Mouse (Mus musculus): ENCODE data around the gene Slc5a2. TPM values are rescaled to one million over a fixed set of nuclear protein-coding genes. Genes with fewer than 3 reads are reported as not detected.

The Slc5a2 gene
- polyA plus RNA-seq, 1 experiment from 2014 or later, result 0.63 TPM

GRCm38 (mm10) chr7:128246496-128247391, 18.7 kb upstream of the Slc5a2 start, which contains the start of gene Tgfb1i1:
Gene Tgfb1i1, plus strand, starts transcription at chr7:128246812.
- Histone ChIP-seq H3K9me3 (ENCODE audit: control insufficient read depth, low read length) (no peaks in the 10 kb centered on the region), H3K27ac (replicated peaks) (peak within 1 kb of the TSS; percentile 93), H3K27me3 (ENCODE audit: control insufficient read depth, insufficient read depth, low read length) (no peaks in the 10 kb centered on the region), H3K4me2 (replicated peaks; ENCODE audit: low read depth) (peak within 1 kb of the TSS; percentile 73), H3K4me1 (replicated peaks; ENCODE audit: control insufficient read depth, insufficient read depth) (peaks cover 6% of the 10 kb centered on the region; the same call in 1 of the 2 replicates), H3K9ac (ENCODE audit: low read length) (peak within 1 kb of the TSS; percentile 85), H3K4me3 (ENCODE audit: low read depth, low read length) (peak within 1 kb of the TSS; percentile 64), H3K36me3 (ENCODE audit: control insufficient read depth, insufficient read depth, low read length) (peaks cover 19% of the 10 kb centered on the region; the same call in 1 of the 2 replicates)
- ATAC-seq (ENCODE audit: low FRiP score, low TSS enrichment) (peak; percentile 85), DNase-seq (ENCODE audit: low spot score) (peak; percentile 75)
- 2% methylated on average over 24 of the region's 30 CpGs for WGBS
- TF ChIP-seq EP300 (optimal IDR thresholded peaks at IDR 0.05), result no peak
- no peak for TF ChIP-seq CTCF (IDR thresholded peaks at IDR 0.05; ENCODE audit: low read depth)

DNA sequence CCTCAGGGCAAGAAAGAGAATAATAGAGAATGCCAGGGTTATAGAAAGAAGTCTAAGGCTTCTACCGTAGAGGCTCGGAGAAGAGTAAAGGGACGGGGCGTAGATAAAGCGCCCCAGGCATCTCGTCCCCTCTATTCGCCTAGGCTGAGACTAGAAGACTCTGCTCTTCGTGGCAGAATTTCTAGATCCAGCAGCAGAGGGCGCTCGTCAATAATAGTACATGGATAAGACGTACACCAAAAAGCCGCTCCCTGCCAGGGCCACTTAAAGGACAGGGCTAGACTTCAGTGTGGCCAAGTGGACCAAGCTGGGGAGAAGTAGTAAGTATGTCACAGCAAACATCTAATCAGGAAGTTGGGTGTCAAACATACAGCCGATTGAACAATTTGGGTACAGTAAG, 18.0 kb upstream of the Slc5a2 start:
- Histone ChIP-seq H3K27ac (replicated peaks) (peak overlapping the region; percentile 93), H3K4me2 (replicated peaks; ENCODE audit: low read depth) (peak overlapping the region; percentile 73), H3K9ac (ENCODE audit: low read length) (peak overlapping the region; percentile 85), H3K36me3 (ENCODE audit: control insufficient read depth, insufficient read depth, low read length) (peaks cover 14% of the 10 kb centered on the region; the same call in 1 of the 2 replicates), H3K4me1 (replicated peaks; ENCODE audit: control insufficient read depth, insufficient read depth) (peaks cover 6% of the 10 kb centered on the region; the same call in 1 of the 2 replicates), H3K9me3 (ENCODE audit: control insufficient read depth, low read length) (no peaks in the 10 kb centered on the region), H3K27me3 (ENCODE audit: control insufficient read depth, insufficient read depth, low read length) (no peaks in the 10 kb centered on the region), H3K4me3 (ENCODE audit: low read depth, low read length) (peak overlapping the region; percentile 64)
- ATAC-seq (ENCODE audit: low FRiP score, low TSS enrichment), result peak; percentile 69
- under 1% methylated on average over 13 of the region's 13 CpGs for WGBS
- DNase-seq (ENCODE audit: low spot score), result peak; percentile 86
- TF ChIP-seq EP300 (optimal IDR thresholded peaks at IDR 0.05) (no peak), CTCF (IDR thresholded peaks at IDR 0.05; ENCODE audit: low read depth) (peak; percentile 85)

DNA sequence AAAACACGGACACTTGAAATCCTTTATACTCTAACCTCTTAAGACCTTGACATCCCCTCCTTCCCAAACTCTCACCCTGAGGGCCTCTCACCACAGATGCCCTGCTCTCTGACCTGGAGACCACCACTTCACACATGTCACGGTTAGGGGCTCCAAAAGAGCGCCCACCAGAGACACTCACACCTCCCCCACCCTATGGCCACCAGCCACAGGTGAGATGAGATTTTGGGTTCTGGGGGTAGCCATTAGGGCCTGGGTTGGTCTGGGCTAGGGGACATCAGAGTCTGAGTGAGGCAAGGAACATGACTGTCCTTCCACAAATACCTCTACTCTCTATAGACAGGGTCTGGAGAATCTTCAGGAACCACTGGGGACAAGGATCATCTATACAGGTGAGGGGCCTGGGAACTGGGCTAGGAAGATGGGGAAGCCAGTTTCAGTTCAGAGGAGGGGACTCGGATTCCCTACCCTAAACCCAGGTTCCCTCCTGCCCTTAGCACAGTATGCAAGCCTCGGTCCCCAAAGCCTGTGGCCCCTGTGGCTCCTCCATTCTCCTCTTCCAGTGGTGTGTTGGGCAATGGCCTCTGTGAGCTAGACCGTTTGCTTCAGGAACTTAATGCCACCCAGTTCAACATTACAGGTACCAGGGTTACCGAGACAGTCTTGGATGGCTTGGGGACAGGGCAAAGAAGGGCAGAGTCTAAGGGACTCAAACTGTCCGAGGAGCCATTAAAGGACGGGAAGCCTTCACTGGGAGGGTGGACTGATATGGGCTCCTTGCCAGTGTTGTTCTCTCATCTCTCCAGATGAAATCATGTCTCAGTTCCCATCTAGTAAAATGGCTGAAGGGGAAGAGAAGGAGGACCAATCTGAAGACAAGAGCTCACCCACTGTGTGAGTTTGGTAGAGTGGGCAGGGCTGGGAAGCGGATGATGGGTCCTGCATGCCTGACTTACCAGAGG, 17.1 kb upstream of the Slc5a2 start:
- ATAC-seq (ENCODE audit: low FRiP score, low TSS enrichment) (no peak), DNase-seq (ENCODE audit: low spot score) (no peak)
- TF ChIP-seq CTCF (IDR thresholded peaks at IDR 0.05; ENCODE audit: low read depth) (no peak), EP300 (optimal IDR thresholded peaks at IDR 0.05) (no peak)
- Histone ChIP-seq H3K9ac (ENCODE audit: low read length) (peak overlapping the region; percentile 85), H3K27ac (replicated peaks) (no peak overlapping the region; the same call in 1 of the 2 replicates), H3K4me3 (ENCODE audit: low read depth, low read length) (peak overlapping the region; percentile 64), H3K4me2 (replicated peaks; ENCODE audit: low read depth) (peak overlapping the region; percentile 73), H3K36me3 (ENCODE audit: control insufficient read depth, insufficient read depth, low read length) (peaks cover 15% of the 10 kb centered on the region), H3K4me1 (replicated peaks; ENCODE audit: control insufficient read depth, insufficient read depth) (peaks cover 6% of the 10 kb centered on the region; the same call in 1 of the 2 replicates), H3K9me3 (ENCODE audit: control insufficient read depth, low read length) (no peaks in the 10 kb centered on the region), H3K27me3 (ENCODE audit: control insufficient read depth, insufficient read depth, low read length) (no peaks in the 10 kb centered on the region)
- WGBS, result 63% methylated on average over 10 of the region's 10 CpGs

DNA sequence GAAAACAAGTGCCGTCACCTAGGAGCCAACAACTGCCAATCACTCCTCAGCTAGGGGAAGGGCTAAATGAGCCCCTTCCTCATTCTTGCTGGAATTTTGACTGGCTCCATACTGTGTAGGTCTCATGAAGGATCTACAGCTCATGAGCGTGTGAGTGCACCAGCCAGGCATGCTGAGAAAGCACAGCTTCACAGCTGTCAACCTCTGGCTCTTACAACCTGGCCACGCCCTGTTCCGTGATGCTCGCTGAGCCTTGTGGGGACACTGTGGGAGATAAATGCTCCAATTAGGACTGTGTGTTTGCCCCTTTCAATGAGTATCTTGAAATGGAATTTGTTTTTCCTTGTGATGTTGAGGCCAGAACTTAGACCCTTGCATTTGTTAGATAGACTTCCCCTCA, 15.5 kb upstream of the Slc5a2 start:
- Histone ChIP-seq H3K9ac (ENCODE audit: low read length) (no peak overlapping the region), H3K27ac (replicated peaks) (no peak overlapping the region), H3K27me3 (ENCODE audit: control insufficient read depth, insufficient read depth, low read length) (no peaks in the 10 kb centered on the region), H3K4me1 (replicated peaks; ENCODE audit: control insufficient read depth, insufficient read depth) (peaks cover 6% of the 10 kb centered on the region; the same call in 1 of the 2 replicates), H3K36me3 (ENCODE audit: control insufficient read depth, insufficient read depth, low read length) (peaks cover 14% of the 10 kb centered on the region), H3K4me2 (replicated peaks; ENCODE audit: low read depth) (peak overlapping the region; percentile 37), H3K4me3 (ENCODE audit: low read depth, low read length) (no peak overlapping the region; the same call in 1 of the 2 replicates), H3K9me3 (ENCODE audit: control insufficient read depth, low read length) (no peaks in the 10 kb centered on the region)
- DNase-seq (ENCODE audit: low spot score), result no peak
- TF ChIP-seq EP300 (optimal IDR thresholded peaks at IDR 0.05) (no peak), CTCF (IDR thresholded peaks at IDR 0.05; ENCODE audit: low read depth) (no peak)
- no peak for ATAC-seq (ENCODE audit: low FRiP score, low TSS enrichment)
- 60% methylated on average over 5 of the region's 5 CpGs for WGBS

GRCm38 (mm10) chr7:128251946-128252345, 13.5 kb upstream of the Slc5a2 start:
- Histone ChIP-seq H3K4me1 (replicated peaks; ENCODE audit: control insufficient read depth, insufficient read depth) (no peaks in the 10 kb centered on the region), H3K36me3 (ENCODE audit: control insufficient read depth, insufficient read depth, low read length) (peaks cover 12% of the 10 kb centered on the region), H3K9ac (ENCODE audit: low read length) (no peak overlapping the region), H3K27ac (replicated peaks) (no peak overlapping the region), H3K27me3 (ENCODE audit: control insufficient read depth, insufficient read depth, low read length) (no peaks in the 10 kb centered on the region), H3K4me3 (ENCODE audit: low read depth, low read length) (0 out of 2 replicates have a peak overlapping the region, but pooled peaks have one; percentile 4), H3K9me3 (ENCODE audit: control insufficient read depth, low read length) (no peaks in the 10 kb centered on the region), H3K4me2 (replicated peaks; ENCODE audit: low read depth) (peak overlapping the region; percentile 35)
- WGBS, result 45% methylated on average over 12 of the region's 12 CpGs
- no peak for DNase-seq (ENCODE audit: low spot score)
- ATAC-seq (ENCODE audit: low FRiP score, low TSS enrichment), result no peak
- TF ChIP-seq CTCF (IDR thresholded peaks at IDR 0.05; ENCODE audit: low read depth) (no peak), EP300 (optimal IDR thresholded peaks at IDR 0.05) (no peak)
